1 mouse cellular context compared by ENCODE assay signal in the genomic region with DNA sequence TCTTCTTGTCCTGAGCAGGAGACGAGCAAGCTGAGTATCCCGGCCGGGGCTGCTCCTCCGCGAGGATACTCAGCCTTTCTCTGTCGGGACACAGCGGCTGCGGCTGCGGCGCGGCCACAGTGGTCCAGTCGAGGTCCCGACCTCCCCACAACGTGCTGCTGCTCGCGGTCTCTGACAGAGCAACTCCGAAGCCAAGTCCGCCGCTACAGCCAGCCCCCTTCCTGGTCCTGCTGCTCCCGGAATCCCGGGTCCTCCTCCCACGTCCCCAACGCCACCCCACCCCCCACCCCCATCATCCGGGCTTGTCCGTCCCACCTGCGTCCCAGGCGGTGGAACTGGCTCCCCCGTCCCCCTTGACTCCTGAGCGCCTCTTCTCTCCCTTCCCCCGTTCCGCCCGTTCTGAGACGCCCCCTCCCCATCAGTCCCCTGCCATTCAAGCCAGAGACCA.
TF ChIP-seq lines count a peak whose summit lies in the region.

No protein-coding gene starts in this region.

TF ChIP-seq in CH12.LX, 34 proteins besides CTCF, POLR2A, EP300 and RAD21 (continued from another document):
- TF ChIP-seq MAZ (IDR thresholded peaks at IDR 0.05; ENCODE audit: low read depth, low read length): no peak
